Mouse (Mus musculus): Measurements from ENCODE around the gene Tmem189. TPM values are rescaled to one million over a fixed set of nuclear protein-coding genes. Genes with fewer than 3 reads are reported as not detected.

Tmem189 gene
- polyA plus RNA-seq, 1 experiment from 2014 or later, result 31.9 TPM

DNA sequence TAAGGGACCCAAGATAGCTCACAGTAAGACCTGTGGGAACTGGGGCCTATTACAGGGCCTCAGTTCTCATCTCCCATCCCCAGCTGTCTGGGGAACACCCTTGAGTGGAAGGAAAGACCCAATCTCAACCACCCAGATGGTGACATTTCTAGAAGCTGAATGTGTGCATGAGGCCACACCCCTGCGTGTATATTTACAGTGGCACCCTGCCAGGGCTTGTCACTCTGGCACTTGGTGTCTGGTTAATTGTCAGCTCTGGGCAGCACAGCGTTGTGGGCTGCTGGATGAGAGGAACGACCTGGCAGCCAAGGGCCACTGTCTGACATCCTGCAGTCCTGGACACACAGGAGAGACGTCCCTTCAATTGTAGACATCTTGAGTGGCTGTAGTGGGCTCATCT lies 60.8 kb downstream of the Tmem189 start:
- no peaks in the 10 kb centered on the region for H3K9me3 ChIP-seq (replicated peaks; ENCODE audit: control insufficient read depth, low read length)
- peaks cover 6% of the 10 kb centered on the region for H3K4me1 ChIP-seq (ENCODE audit: control insufficient read depth, insufficient read depth, low read length)
- no peak overlapping the region for H3K9ac ChIP-seq (replicated peaks; ENCODE audit: low read length)
- DNase-seq (ENCODE audit: low spot score), result no peak
- no peak overlapping the region for H3K4me3 ChIP-seq (ENCODE audit: low read depth, low read length)
- 73% methylated on average over 4 of the region's 4 CpGs for WGBS
- peaks cover 4% of the 10 kb centered on the region; the same call in 1 of the 2 replicates for H3K36me3 ChIP-seq (replicated peaks; ENCODE audit: control insufficient read depth, insufficient read depth, low read depth, low read length)
- no peaks in the 10 kb centered on the region for H3K27me3 ChIP-seq (ENCODE audit: control insufficient read depth, insufficient read depth, low read length)
- no peak overlapping the region; the same call in 1 of the 2 replicates for H3K27ac ChIP-seq (replicated peaks; ENCODE audit: low read depth, low read length)
- H3K4me2 ChIP-seq (ENCODE audit: low read depth, low read length), result no peak overlapping the region
- no peak for ATAC-seq (replicated peaks; ENCODE audit: insufficient number of reproducible peaks, low FRiP score, low TSS enrichment, low read depth)

DNA sequence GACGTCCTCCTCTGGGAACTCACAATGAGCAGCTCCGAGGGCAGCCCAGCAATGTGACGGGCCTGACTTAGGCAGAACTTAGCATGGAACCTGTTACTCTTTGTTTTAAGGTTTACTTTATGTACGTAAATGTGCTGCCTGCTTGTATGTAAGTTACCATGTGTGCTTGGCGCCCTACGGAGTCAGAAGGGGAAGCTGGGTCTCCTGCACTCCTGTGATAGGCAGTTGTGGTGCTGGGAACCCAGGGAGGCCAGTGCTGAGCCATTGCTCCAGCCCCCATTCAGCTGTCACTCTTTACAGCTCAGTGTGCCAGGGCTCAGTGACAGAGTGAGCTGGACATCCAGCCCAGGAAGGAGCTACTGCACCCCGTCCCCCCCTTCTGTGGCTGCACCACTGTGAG lies 62.6 kb downstream of the Tmem189 start:
- H3K36me3 ChIP-seq (replicated peaks; ENCODE audit: control insufficient read depth, insufficient read depth, low read depth, low read length), result peaks cover 4% of the 10 kb centered on the region; the same call in 1 of the 2 replicates
- no peak overlapping the region for H3K4me2 ChIP-seq (ENCODE audit: low read depth, low read length)
- DNase-seq (ENCODE audit: low spot score) (no peak), ATAC-seq (replicated peaks; ENCODE audit: insufficient number of reproducible peaks, low FRiP score, low TSS enrichment, low read depth) (no peak)
- no peak overlapping the region for H3K27ac ChIP-seq (replicated peaks; ENCODE audit: low read depth, low read length)
- WGBS, result 89% methylated on average over 7 of the region's 7 CpGs
- peaks cover 6% of the 10 kb centered on the region for H3K4me1 ChIP-seq (ENCODE audit: control insufficient read depth, insufficient read depth, low read length)
- no peaks in the 10 kb centered on the region for H3K9me3 ChIP-seq (replicated peaks; ENCODE audit: control insufficient read depth, low read length)
- no peak overlapping the region for H3K9ac ChIP-seq (replicated peaks; ENCODE audit: low read length)
- no peaks in the 10 kb centered on the region for H3K27me3 ChIP-seq (ENCODE audit: control insufficient read depth, insufficient read depth, low read length)
- H3K4me3 ChIP-seq (ENCODE audit: low read depth, low read length), result no peak overlapping the region

DNA sequence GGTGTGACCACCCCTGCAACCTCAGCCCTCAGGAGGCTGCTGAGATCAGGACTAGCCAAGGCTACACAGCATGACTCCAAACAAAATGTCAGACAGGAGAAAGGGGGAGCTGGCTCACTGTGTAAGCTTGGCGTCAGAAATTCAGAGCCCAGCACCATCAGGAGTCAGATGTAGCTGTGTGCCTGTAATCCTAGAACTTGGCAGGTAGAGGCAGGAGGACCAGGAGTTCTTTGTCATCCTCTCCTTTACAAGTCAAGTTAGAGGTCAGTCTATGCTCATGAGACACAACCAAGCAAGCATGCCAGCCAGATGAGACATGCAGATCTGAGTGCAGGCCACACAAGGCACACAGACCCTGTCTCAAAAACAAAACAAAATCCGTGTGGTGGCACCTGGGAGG lies 64.0 kb downstream of the Tmem189 start:
- H3K36me3 ChIP-seq (replicated peaks; ENCODE audit: control insufficient read depth, insufficient read depth, low read depth, low read length), result peaks cover 4% of the 10 kb centered on the region; the same call in 1 of the 2 replicates
- no peak overlapping the region for H3K4me2 ChIP-seq (ENCODE audit: low read depth, low read length)
- H3K4me3 ChIP-seq (ENCODE audit: low read depth, low read length), result no peak overlapping the region
- no peaks in the 10 kb centered on the region for H3K9me3 ChIP-seq (replicated peaks; ENCODE audit: control insufficient read depth, low read length)
- peaks cover 3% of the 10 kb centered on the region for H3K4me1 ChIP-seq (ENCODE audit: control insufficient read depth, insufficient read depth, low read length)
- no peaks in the 10 kb centered on the region for H3K27me3 ChIP-seq (ENCODE audit: control insufficient read depth, insufficient read depth, low read length)
- H3K27ac ChIP-seq (replicated peaks; ENCODE audit: low read depth, low read length), result no peak overlapping the region
- ATAC-seq (replicated peaks; ENCODE audit: insufficient number of reproducible peaks, low FRiP score, low TSS enrichment, low read depth) (no peak), DNase-seq (ENCODE audit: low spot score) (no peak)
- no peak overlapping the region; the same call in 1 of the 2 replicates for H3K9ac ChIP-seq (replicated peaks; ENCODE audit: low read length)
- 51% methylated on average over 2 of the region's 2 CpGs for WGBS

GRCm38 (mm10) chr2:167624368-167625075 lies 65.1 kb downstream of the Tmem189 start:
- no peak overlapping the region for H3K27ac ChIP-seq (replicated peaks; ENCODE audit: low read depth, low read length)
- peaks cover 4% of the 10 kb centered on the region; the same call in 1 of the 2 replicates for H3K36me3 ChIP-seq (replicated peaks; ENCODE audit: control insufficient read depth, insufficient read depth, low read depth, low read length)
- ATAC-seq (replicated peaks; ENCODE audit: insufficient number of reproducible peaks, low FRiP score, low TSS enrichment, low read depth) (no peak), DNase-seq (ENCODE audit: low spot score) (no peak)
- no peak overlapping the region for H3K4me3 ChIP-seq (ENCODE audit: low read depth, low read length)
- no peak overlapping the region for H3K9ac ChIP-seq (replicated peaks; ENCODE audit: low read length)
- no peaks in the 10 kb centered on the region for H3K4me1 ChIP-seq (ENCODE audit: control insufficient read depth, insufficient read depth, low read length)
- H3K4me2 ChIP-seq (ENCODE audit: low read depth, low read length), result no peak overlapping the region
- no peaks in the 10 kb centered on the region for H3K9me3 ChIP-seq (replicated peaks; ENCODE audit: control insufficient read depth, low read length)
- no peaks in the 10 kb centered on the region for H3K27me3 ChIP-seq (ENCODE audit: control insufficient read depth, insufficient read depth, low read length)
- 91% methylated on average over 6 of the region's 6 CpGs for WGBS

DNA sequence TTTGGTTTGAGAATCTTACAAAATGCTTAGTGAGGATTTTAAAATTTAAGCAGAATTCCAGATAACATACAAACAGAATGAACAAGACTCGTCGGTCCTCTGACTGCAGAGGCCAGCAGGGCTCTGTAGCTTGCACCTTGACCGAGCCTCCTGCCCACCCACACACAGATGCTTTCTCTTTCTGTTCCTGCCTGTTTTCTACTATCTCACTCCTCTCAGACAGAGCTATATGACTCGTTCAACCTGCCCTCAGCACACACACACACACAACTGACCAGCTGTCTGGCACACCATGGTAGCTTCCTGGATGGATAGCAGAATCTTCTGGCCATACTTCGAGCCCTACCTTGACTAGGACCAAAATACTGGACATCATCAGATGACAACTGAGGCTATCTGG lies 66.7 kb downstream of the Tmem189 start:
- Histone ChIP-seq H3K27ac (replicated peaks; ENCODE audit: low read depth, low read length) (no peak overlapping the region), H3K4me1 (ENCODE audit: control insufficient read depth, insufficient read depth, low read length) (no peaks in the 10 kb centered on the region; the same call in 1 of the 2 replicates), H3K4me3 (ENCODE audit: low read depth, low read length) (no peak overlapping the region), H3K4me2 (ENCODE audit: low read depth, low read length) (no peak overlapping the region), H3K9me3 (replicated peaks; ENCODE audit: control insufficient read depth, low read length) (no peaks in the 10 kb centered on the region), H3K9ac (replicated peaks; ENCODE audit: low read length) (no peak overlapping the region), H3K27me3 (ENCODE audit: control insufficient read depth, insufficient read depth, low read length) (no peaks in the 10 kb centered on the region), H3K36me3 (replicated peaks; ENCODE audit: control insufficient read depth, insufficient read depth, low read depth, low read length) (peaks cover 4% of the 10 kb centered on the region; the same call in 1 of the 2 replicates)
- DNase-seq (ENCODE audit: low spot score) (no peak), ATAC-seq (replicated peaks; ENCODE audit: insufficient number of reproducible peaks, low FRiP score, low TSS enrichment, low read depth) (no peak)
- WGBS, result 89% methylated on average over 5 of the region's 5 CpGs

- ATAC-seq (replicated peaks; ENCODE audit: insufficient number of reproducible peaks, low FRiP score, low TSS enrichment, low read depth) (no peak), DNase-seq (ENCODE audit: low spot score) (no peak)
- 87% methylated on average over 13 of the region's 13 CpGs for WGBS
- Histone ChIP-seq H3K36me3 (replicated peaks; ENCODE audit: control insufficient read depth, insufficient read depth, low read depth, low read length) (peaks cover 4% of the 10 kb centered on the region; the same call in 1 of the 2 replicates), H3K27me3 (ENCODE audit: control insufficient read depth, insufficient read depth, low read length) (no peaks in the 10 kb centered on the region), H3K4me3 (ENCODE audit: low read depth, low read length) (no peak overlapping the region), H3K27ac (replicated peaks; ENCODE audit: low read depth, low read length) (no peak overlapping the region), H3K4me2 (ENCODE audit: low read depth, low read length) (no peak overlapping the region), H3K9me3 (replicated peaks; ENCODE audit: control insufficient read depth, low read length) (no peaks in the 10 kb centered on the region), H3K4me1 (ENCODE audit: control insufficient read depth, insufficient read depth, low read length) (no peaks in the 10 kb centered on the region; the same call in 1 of the 2 replicates), H3K9ac (replicated peaks; ENCODE audit: low read length) (no peak overlapping the region)
These were observed 67.3 kb downstream of the Tmem189 start for GRCm38 (mm10) chr2:167622352-167622751.

GRCm38 (mm10) chr2:167621255-167622087 lies 68.2 kb downstream of the Tmem189 start:
- Histone ChIP-seq H3K4me1 (ENCODE audit: control insufficient read depth, insufficient read depth, low read length) (no peaks in the 10 kb centered on the region; the same call in 1 of the 2 replicates), H3K4me3 (ENCODE audit: low read depth, low read length) (no peak overlapping the region), H3K27me3 (ENCODE audit: control insufficient read depth, insufficient read depth, low read length) (no peaks in the 10 kb centered on the region), H3K27ac (replicated peaks; ENCODE audit: low read depth, low read length) (no peak overlapping the region), H3K36me3 (replicated peaks; ENCODE audit: control insufficient read depth, insufficient read depth, low read depth, low read length) (peaks cover 3% of the 10 kb centered on the region; the same call in 1 of the 2 replicates), H3K4me2 (ENCODE audit: low read depth, low read length) (no peak overlapping the region), H3K9ac (replicated peaks; ENCODE audit: low read length) (no peak overlapping the region), H3K9me3 (replicated peaks; ENCODE audit: control insufficient read depth, low read length) (no peaks in the 10 kb centered on the region)
- no peak for ATAC-seq (replicated peaks; ENCODE audit: insufficient number of reproducible peaks, low FRiP score, low TSS enrichment, low read depth)
- 80% methylated on average over 9 of the region's 9 CpGs for WGBS
- no peak for DNase-seq (ENCODE audit: low spot score)

- no peak overlapping the region for H3K27ac ChIP-seq (replicated peaks; ENCODE audit: low read depth, low read length)
- H3K36me3 ChIP-seq (replicated peaks; ENCODE audit: control insufficient read depth, insufficient read depth, low read depth, low read length), result peaks cover 8% of the 10 kb centered on the region
- H3K27me3 ChIP-seq (ENCODE audit: control insufficient read depth, insufficient read depth, low read length), result no peaks in the 10 kb centered on the region
- H3K9ac ChIP-seq (replicated peaks; ENCODE audit: low read length), result no peak overlapping the region
- H3K9me3 ChIP-seq (replicated peaks; ENCODE audit: control insufficient read depth, low read length), result no peaks in the 10 kb centered on the region
- WGBS, result 74% methylated on average over 4 of the region's 4 CpGs
- H3K4me1 ChIP-seq (ENCODE audit: control insufficient read depth, insufficient read depth, low read length), result no peaks in the 10 kb centered on the region; the same call in 1 of the 2 replicates
- DNase-seq (ENCODE audit: low spot score) (no peak), ATAC-seq (replicated peaks; ENCODE audit: insufficient number of reproducible peaks, low FRiP score, low TSS enrichment, low read depth) (no peak)
- no peak overlapping the region for H3K4me2 ChIP-seq (ENCODE audit: low read depth, low read length)
- no peak overlapping the region for H3K4me3 ChIP-seq (ENCODE audit: low read depth, low read length)
These were observed 72.2 kb downstream of the Tmem189 start for GRCm38 (mm10) chr2:167617472-167617871.

Measured in embryonic facial prominence, embryonic 11.5 days (tissue).